Mouse (Mus musculus): ENCODE results near the gene Plcb2. TPM values are rescaled to one million over a fixed set of nuclear protein-coding genes. Genes with fewer than 3 reads are reported as not detected.

The Plcb2 gene
- polyA plus RNA-seq, 1 experiment: 1.1 TPM

- TF ChIP-seq CTCF (IDR thresholded peaks at IDR 0.05; ENCODE audit: borderline replicate concordance, extremely low read depth, insufficient read depth, insufficient read length): peak; percentile 59
- TF ChIP-seq POLR2A (IDR thresholded peaks at IDR 0.05; ENCODE audit: borderline replicate concordance, extremely low read depth, insufficient read depth, insufficient read length, poor library complexity, severe bottlenecking): no peak
- DNase-seq (ENCODE audit: low read depth): peak; percentile 65
Observed at GRCm38 (mm10) chr2:118730622-118730915, 2.3 kb upstream of the Plcb2 start.

- DNase-seq (ENCODE audit: low read depth): no peak
- TF ChIP-seq CTCF (IDR thresholded peaks at IDR 0.05; ENCODE audit: borderline replicate concordance, extremely low read depth, insufficient read depth, insufficient read length) (no peak), POLR2A (IDR thresholded peaks at IDR 0.05; ENCODE audit: borderline replicate concordance, extremely low read depth, insufficient read depth, insufficient read length, poor library complexity, severe bottlenecking) (no peak)
Observed at GRCm38 (mm10) chr2:118729816-118730621, 1.8 kb upstream of the Plcb2 start.

- DNase-seq (ENCODE audit: low read depth): no peak
- TF ChIP-seq POLR2A (IDR thresholded peaks at IDR 0.05; ENCODE audit: borderline replicate concordance, extremely low read depth, insufficient read depth, insufficient read length, poor library complexity, severe bottlenecking) (no peak), CTCF (IDR thresholded peaks at IDR 0.05; ENCODE audit: borderline replicate concordance, extremely low read depth, insufficient read depth, insufficient read length) (no peak)
Observed at GRCm38 (mm10) chr2:118729194-118729593, 956 bp upstream of the Plcb2 start.

GRCm38 (mm10) chr2:118727911-118728310 lies 327 bp downstream of the Plcb2 start:
- no peak for DNase-seq (ENCODE audit: low read depth)

GRCm38 (mm10) chr2:118726873-118727272 lies 1.4 kb downstream of the Plcb2 start:
- no peak for TF ChIP-seq CTCF (IDR thresholded peaks at IDR 0.05; ENCODE audit: borderline replicate concordance, extremely low read depth, insufficient read depth, insufficient read length)
- TF ChIP-seq POLR2A (IDR thresholded peaks at IDR 0.05; ENCODE audit: borderline replicate concordance, extremely low read depth, insufficient read depth, insufficient read length, poor library complexity, severe bottlenecking): no peak
- no peak for DNase-seq (ENCODE audit: low read depth)

More at GRCm38 (mm10) chr2:118727911-118728310, 327 bp downstream of the Plcb2 start:
- no peak for TF ChIP-seq CTCF (IDR thresholded peaks at IDR 0.05; ENCODE audit: borderline replicate concordance, extremely low read depth, insufficient read depth, insufficient read length)
- no peak for TF ChIP-seq POLR2A (IDR thresholded peaks at IDR 0.05; ENCODE audit: borderline replicate concordance, extremely low read depth, insufficient read depth, insufficient read length, poor library complexity, severe bottlenecking)

- no peak for TF ChIP-seq POLR2A (IDR thresholded peaks at IDR 0.05; ENCODE audit: borderline replicate concordance, extremely low read depth, insufficient read depth, insufficient read length, poor library complexity, severe bottlenecking)
- no peak for TF ChIP-seq CTCF (IDR thresholded peaks at IDR 0.05; ENCODE audit: borderline replicate concordance, extremely low read depth, insufficient read depth, insufficient read length)
- DNase-seq (ENCODE audit: low read depth): no peak
Observed at GRCm38 (mm10) chr2:118725511-118725910, 2.7 kb downstream of the Plcb2 start.

GRCm38 (mm10) chr2:118723693-118724486 lies 4.3 kb downstream of the Plcb2 start:
- TF ChIP-seq CTCF (IDR thresholded peaks at IDR 0.05; ENCODE audit: borderline replicate concordance, extremely low read depth, insufficient read depth, insufficient read length): no peak
- TF ChIP-seq POLR2A (IDR thresholded peaks at IDR 0.05; ENCODE audit: borderline replicate concordance, extremely low read depth, insufficient read depth, insufficient read length, poor library complexity, severe bottlenecking): no peak

GRCm38 (mm10) chr2:118716677-118717076 lies 11.6 kb downstream of the Plcb2 start:
- DNase-seq (ENCODE audit: low read depth): no peak
- TF ChIP-seq POLR2A (IDR thresholded peaks at IDR 0.05; ENCODE audit: borderline replicate concordance, extremely low read depth, insufficient read depth, insufficient read length, poor library complexity, severe bottlenecking): no peak
- TF ChIP-seq CTCF (IDR thresholded peaks at IDR 0.05; ENCODE audit: borderline replicate concordance, extremely low read depth, insufficient read depth, insufficient read length): no peak

More at GRCm38 (mm10) chr2:118723693-118724486, 4.3 kb downstream of the Plcb2 start:
- DNase-seq (ENCODE audit: low read depth): no peak

GRCm38 (mm10) chr2:118714230-118714629 lies 14.0 kb downstream of the Plcb2 start:
- DNase-seq (ENCODE audit: low read depth): peak; percentile 88
- TF ChIP-seq CTCF (IDR thresholded peaks at IDR 0.05; ENCODE audit: borderline replicate concordance, extremely low read depth, insufficient read depth, insufficient read length): no peak
- TF ChIP-seq POLR2A (IDR thresholded peaks at IDR 0.05; ENCODE audit: borderline replicate concordance, extremely low read depth, insufficient read depth, insufficient read length, poor library complexity, severe bottlenecking): no peak

GRCm38 (mm10) chr2:118713631-118714030 lies 14.6 kb downstream of the Plcb2 start:
- TF ChIP-seq CTCF (IDR thresholded peaks at IDR 0.05; ENCODE audit: borderline replicate concordance, extremely low read depth, insufficient read depth, insufficient read length) (no peak), POLR2A (IDR thresholded peaks at IDR 0.05; ENCODE audit: borderline replicate concordance, extremely low read depth, insufficient read depth, insufficient read length, poor library complexity, severe bottlenecking) (no peak)
- no peak for DNase-seq (ENCODE audit: low read depth)

GRCm38 (mm10) chr2:118711038-118711494 lies 17.2 kb downstream of the Plcb2 start:
- TF ChIP-seq POLR2A (IDR thresholded peaks at IDR 0.05; ENCODE audit: borderline replicate concordance, extremely low read depth, insufficient read depth, insufficient read length, poor library complexity, severe bottlenecking): no peak
- TF ChIP-seq CTCF (IDR thresholded peaks at IDR 0.05; ENCODE audit: borderline replicate concordance, extremely low read depth, insufficient read depth, insufficient read length): no peak
- peak; percentile 87 for DNase-seq (ENCODE audit: low read depth)
